Mouse (Mus musculus): ENCODE results near the gene Ank3. TPM values are rescaled to one million over a fixed set of nuclear protein-coding genes. Genes with fewer than 3 reads are reported as not detected.
A peak's percentile ranks its signal among the peaks of the same experiment; 100 is the strongest.
"Not testable (repeated sequence)": the region's sequence is repeated elsewhere in the genome, so short reads cannot be mapped to it uniquely, and the experiment has no call there.

Gene Ank3
- polyA plus RNA-seq (2015; fragmentation: Nextera tagmentation; extraction: Ambion mirVana), result 16.5 and 18.0 TPM in 2 replicates

DNA sequence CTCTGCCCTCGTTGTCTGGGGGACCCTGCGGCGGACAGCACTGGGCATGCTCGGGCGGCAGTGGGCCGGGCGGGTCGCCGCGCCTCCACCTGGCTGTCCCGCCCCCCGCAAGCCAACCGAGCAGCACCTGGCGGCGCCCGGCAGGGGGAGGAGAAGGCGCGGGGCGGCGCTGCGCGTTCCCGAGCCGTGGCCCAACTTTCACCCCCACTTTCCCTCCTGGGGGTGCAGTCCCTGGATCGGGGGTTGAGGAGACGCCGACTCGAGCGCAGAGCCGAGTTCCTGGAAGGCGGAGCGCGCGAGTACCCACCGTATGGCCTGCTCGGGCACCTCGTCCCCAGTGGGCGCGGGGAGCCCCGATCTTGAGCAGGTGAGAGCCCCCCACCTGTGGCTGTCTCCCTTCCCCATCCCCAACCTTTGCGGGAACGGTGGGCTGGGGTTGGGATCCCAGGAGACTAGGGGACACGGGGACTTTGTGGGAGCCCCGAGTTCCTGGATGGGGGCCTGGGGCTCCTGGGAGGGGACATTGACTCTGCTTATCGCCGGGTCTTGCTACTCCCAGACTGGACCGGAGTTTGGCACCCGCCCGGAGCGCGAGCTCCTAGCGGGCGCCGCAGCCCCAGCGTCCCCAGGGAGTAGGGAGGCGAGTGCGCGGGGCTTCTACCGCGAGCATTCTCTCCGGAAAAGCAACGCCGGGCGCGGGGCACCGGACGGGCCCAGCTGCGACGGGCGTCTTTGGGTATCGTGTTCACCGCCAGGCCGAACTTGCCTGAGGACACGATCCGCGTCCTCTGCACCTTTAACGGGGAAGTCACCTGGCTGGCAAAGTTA lies at the start of gene Ank3:
Ank3 (plus strand) TSS at position 11 of the 828 bp plus-strand sequence.
- WGBS, result under 1% methylated on average over 72 of the region's 77 CpGs
- Histone ChIP-seq H3K9ac (peak within 1 kb of the TSS; percentile 65), H3K4me3 (peak within 1 kb of the TSS; percentile 62), H3K4me2 (peak within 1 kb of the TSS; percentile 99), H3K27ac (peak within 1 kb of the TSS; percentile 46; the same call in 1 of the 2 replicates), H3K27me3 (peaks cover 50% of the 10 kb centered on the region), H3K4me1 (peaks cover 18% of the 10 kb centered on the region), H3K36me3 (no peaks in the 10 kb centered on the region), H3K9me3 (no peaks in the 10 kb centered on the region)
- ATAC-seq (ENCODE audit: borderline replicate concordance, extremely low read depth, low FRiP score, low TSS enrichment), result peak; percentile 86

DNA sequence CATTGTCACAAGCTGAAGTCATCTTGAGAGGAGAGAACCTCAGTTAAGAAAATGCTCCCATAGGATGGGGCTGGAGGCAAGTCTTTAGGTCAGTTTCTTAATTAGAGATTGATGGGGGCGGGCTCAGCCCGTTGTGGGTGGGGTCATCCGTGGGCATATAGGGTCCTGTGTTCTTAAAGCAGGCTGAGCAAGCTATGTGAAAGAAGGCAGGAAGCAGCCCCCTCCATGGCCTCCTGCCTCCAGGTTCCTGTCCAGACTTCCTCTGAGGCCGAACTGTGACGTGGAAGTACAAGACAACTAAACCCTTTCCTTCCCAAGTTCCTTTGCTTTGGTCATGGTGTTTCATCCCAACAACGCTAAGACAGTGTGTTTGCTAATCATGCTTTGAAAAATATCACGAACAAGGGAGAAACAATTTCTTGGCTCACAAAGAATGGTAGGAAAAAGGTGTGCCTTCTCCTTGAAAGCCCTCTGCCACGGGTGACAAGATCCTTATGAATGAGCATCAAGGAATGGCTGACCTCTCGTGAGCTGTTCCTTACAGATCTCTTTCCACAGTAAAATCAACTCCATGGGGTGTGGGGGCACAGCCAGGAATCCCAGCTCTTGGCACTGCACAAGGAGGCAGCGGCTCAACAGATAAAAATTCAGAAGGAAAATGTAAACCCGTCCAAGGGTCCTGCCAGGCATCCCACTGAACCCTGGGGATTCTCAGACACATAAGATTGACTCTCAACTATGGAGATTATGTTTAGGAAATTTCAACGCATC lies 47.3 kb upstream of the Ank3 start:
- ATAC-seq (ENCODE audit: borderline replicate concordance, extremely low read depth, low FRiP score, low TSS enrichment), result no peak
- H3K27me3 ChIP-seq, result no peaks in the 10 kb centered on the region
- peaks cover 42% of the 10 kb centered on the region for H3K36me3 ChIP-seq
- H3K9me3 ChIP-seq, result no peaks in the 10 kb centered on the region
- H3K4me2 ChIP-seq, result peak overlapping the region; percentile 67
- H3K4me1 ChIP-seq, result peaks cover 39% of the 10 kb centered on the region
- 2% methylated on average over 11 of the region's 12 CpGs for WGBS
- H3K9ac ChIP-seq, result peak overlapping the region; percentile 81
- peak overlapping the region; percentile 73 for H3K4me3 ChIP-seq
- peak overlapping the region; percentile 86 for H3K27ac ChIP-seq

DNA sequence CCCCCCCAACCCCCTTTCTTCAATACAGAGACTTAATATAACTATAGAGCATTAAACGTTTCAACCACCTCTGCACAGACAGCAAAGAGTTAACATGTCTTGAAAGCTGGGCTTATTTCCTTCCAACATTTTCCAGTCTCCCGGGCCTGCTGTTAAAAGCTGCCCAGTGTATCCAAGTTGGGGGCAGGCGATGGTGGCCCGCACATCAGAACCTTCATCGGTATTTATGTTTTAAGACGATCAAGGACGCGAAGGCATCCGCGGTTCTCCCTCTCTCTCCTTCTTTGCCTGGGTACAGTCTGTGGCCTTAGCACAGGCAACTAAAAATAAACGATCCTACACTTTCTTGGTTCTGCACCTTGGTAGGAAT lies 46.7 kb upstream of the Ank3 start:
- Histone ChIP-seq H3K4me2 (peak overlapping the region; percentile 67), H3K4me1 (peaks cover 39% of the 10 kb centered on the region), H3K9ac (peak overlapping the region; percentile 81), H3K27ac (peak overlapping the region; percentile 86), H3K9me3 (no peaks in the 10 kb centered on the region), H3K4me3 (peak overlapping the region; percentile 73), H3K27me3 (no peaks in the 10 kb centered on the region), H3K36me3 (peaks cover 36% of the 10 kb centered on the region)
- no peak; the same call in 1 of the 2 replicates for ATAC-seq (ENCODE audit: borderline replicate concordance, extremely low read depth, low FRiP score, low TSS enrichment)
- under 1% methylated on average over 11 of the region's 11 CpGs for WGBS

DNA sequence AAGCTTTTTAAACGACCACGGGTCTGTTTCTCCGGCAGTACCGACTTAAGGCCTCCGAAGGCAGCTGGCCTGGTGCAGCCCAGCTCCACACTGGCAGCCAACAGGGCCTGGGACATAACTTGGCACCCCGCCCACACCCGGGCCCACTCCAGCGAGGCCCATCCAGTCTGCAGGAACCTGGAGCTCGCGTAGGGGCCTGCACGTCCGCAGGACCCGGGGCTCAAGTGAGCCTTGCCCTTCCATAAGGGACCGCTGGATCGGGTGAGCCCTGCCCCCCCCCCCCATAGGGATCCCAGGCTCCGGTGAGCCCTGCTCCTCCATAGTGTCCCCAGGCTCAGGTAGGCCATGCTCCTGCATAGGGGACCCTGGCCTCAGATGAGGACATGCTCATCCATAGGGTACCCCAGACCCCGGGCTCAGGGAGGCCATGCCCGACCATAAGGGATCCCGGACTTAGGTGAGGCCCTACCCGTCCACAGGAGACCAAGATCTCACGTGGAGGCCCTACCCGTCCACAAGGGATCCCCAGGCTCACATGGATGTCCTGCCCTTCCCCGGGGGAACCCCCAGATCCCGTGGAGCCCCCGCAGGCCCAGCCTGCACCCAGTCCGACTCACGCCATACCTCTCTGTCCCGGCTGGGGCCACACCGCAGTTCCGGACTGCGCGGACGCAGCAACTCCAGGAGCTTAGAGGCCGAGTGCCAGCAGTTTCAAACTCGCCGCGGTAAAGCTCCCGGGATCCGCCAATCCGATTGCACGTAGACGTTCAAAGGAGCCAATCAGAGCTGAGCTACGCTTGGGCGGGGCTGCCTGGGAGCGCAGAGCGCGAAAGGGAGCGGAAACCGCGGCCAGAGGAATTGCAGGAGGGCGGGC lies 46.1 kb upstream of the Ank3 start, which contains the start of gene Cdk1:
Cdk1 (minus strand) TSS at position 727 of the 874 bp plus-strand sequence.
- WGBS, result 0% methylated on average over 48 of the region's 51 CpGs
- H3K4me3 ChIP-seq, result peak within 1 kb of the TSS; percentile 73
- ATAC-seq (ENCODE audit: borderline replicate concordance, extremely low read depth, low FRiP score, low TSS enrichment), result peak; percentile 94
- H3K9me3 ChIP-seq, result no peaks in the 10 kb centered on the region
- H3K27me3 ChIP-seq, result no peaks in the 10 kb centered on the region
- H3K4me2 ChIP-seq, result peak within 1 kb of the TSS; percentile 67
- H3K9ac ChIP-seq, result peak within 1 kb of the TSS; percentile 81
- peaks cover 30% of the 10 kb centered on the region for H3K36me3 ChIP-seq
- H3K27ac ChIP-seq, result peak within 1 kb of the TSS; percentile 86
- peaks cover 36% of the 10 kb centered on the region for H3K4me1 ChIP-seq

DNA sequence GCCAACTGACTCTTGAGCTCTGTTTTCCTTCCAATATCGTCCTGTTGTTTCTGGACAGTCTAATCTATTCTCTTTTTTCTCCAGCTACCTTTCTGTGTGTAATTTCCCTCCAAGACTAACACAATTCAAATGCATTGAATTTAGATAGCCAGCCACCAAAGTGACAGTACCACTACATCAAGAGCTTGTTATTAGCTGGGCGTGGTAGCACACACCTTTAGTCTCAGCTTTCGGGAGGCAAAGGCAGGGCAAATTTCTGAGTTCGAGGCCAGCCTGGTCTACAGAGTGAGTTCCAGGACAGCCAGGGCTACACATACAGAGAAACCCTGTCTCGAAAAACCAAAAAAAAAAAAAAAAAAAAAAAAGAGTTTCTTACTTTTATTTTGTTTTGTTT lies 45.5 kb upstream of the Ank3 start:
- Histone ChIP-seq H3K4me1 (peaks cover 29% of the 10 kb centered on the region), H3K27ac (peak overlapping the region; percentile 51), H3K4me2 (peak overlapping the region; percentile 44), H3K36me3 (peaks cover 24% of the 10 kb centered on the region), H3K4me3 (peak overlapping the region; percentile 73)
- H3K27me3 ChIP-seq, H3K9ac ChIP-seq, H3K9me3 ChIP-seq: not testable (repeated sequence)
- 30% methylated on average over 5 of the region's 5 CpGs for WGBS
- ATAC-seq (ENCODE audit: borderline replicate concordance, extremely low read depth, low FRiP score, low TSS enrichment), result peak; percentile 10; the same call in 1 of the 2 replicates

DNA sequence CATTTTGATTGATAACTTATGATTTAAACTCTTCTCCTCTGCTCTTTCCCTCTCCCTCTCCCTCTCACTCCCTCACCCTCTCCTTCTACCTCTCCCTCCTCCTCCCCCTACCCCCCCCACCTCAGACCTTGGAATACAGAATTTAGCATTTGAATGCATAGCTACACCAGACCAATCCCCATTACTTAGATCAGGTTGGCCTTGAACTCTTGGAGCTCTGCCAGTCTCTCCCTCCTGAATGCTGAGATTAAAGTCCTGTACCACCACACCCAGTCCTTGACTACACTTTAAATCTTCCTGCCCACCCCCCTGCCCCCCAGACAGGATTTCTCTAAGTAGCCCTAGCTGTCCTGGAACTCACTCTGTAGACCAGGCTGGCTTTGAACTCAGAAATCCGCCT lies 38.9 kb upstream of the Ank3 start:
- 88% methylated on average over 1 of the region's 1 CpGs for WGBS
- Histone ChIP-seq H3K27ac (no peak overlapping the region), H3K4me1 (no peaks in the 10 kb centered on the region), H3K4me3 (no peak overlapping the region), H3K36me3 (no peaks in the 10 kb centered on the region), H3K4me2 (no peak overlapping the region), H3K9ac (no peak overlapping the region), H3K27me3 (no peaks in the 10 kb centered on the region), H3K9me3 (no peaks in the 10 kb centered on the region)
- no peak for ATAC-seq (ENCODE audit: borderline replicate concordance, extremely low read depth, low FRiP score, low TSS enrichment)

DNA sequence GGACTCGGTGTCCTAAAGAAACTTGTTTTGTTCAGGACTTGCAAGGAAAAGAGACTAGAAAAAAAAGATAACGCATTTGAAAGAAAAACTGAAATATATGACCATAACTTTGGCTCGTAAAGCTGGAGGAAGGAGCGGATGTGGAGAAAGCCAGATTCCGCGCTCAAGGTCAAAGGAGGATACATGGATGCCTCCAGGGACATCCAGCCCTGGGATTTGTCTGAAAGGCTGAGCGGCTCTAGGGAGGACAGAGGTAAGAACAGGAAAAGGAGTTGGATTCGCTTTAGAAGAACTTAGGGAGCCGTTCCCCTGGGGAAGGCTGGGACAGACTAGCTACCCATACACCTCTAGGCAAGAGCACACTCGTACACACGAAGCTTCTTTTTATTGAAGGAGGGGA lies 32.4 kb upstream of the Ank3 start:
- ATAC-seq (ENCODE audit: borderline replicate concordance, extremely low read depth, low FRiP score, low TSS enrichment), result no peak
- no peak overlapping the region for H3K9ac ChIP-seq
- H3K4me2 ChIP-seq, result no peak overlapping the region
- no peak overlapping the region for H3K4me3 ChIP-seq
- H3K4me1 ChIP-seq, result no peaks in the 10 kb centered on the region
- WGBS, result 83% methylated on average over 11 of the region's 11 CpGs
- no peaks in the 10 kb centered on the region for H3K27me3 ChIP-seq
- H3K36me3 ChIP-seq, result no peaks in the 10 kb centered on the region
- no peaks in the 10 kb centered on the region for H3K9me3 ChIP-seq
- H3K27ac ChIP-seq, result no peak overlapping the region

DNA sequence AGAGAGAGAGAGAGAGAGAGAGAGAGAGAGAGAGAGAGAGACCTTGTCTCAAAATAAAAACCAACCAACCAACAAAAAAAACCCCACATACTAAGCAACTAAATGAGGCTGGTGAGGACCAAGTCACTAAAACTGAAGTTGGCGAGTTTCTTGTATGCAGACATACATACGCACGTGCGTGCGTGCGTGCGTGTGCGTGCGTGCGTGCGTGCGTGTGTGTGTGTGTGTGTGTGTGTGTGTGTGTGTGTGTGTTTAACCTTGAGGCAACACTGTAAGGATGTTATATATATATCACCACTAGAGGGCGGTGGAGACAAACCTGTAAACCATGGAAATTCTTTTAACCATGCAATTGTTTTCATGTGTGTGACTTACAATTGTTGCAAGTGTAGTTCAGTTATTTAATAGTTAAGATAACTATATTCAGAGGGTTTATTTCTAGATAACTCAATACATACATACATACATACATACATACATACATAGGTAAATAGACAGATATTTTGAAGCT lies 31.6 kb upstream of the Ank3 start:
- Histone ChIP-seq H3K27me3 (no peaks in the 10 kb centered on the region), H3K9ac (no peak overlapping the region), H3K4me3 (no peak overlapping the region), H3K27ac (no peak overlapping the region), H3K4me1 (no peaks in the 10 kb centered on the region), H3K4me2 (no peak overlapping the region), H3K9me3 (no peaks in the 10 kb centered on the region), H3K36me3 (no peaks in the 10 kb centered on the region)
- no peak for ATAC-seq (ENCODE audit: borderline replicate concordance, extremely low read depth, low FRiP score, low TSS enrichment)
- WGBS, result 85% methylated on average over 13 of the region's 13 CpGs

DNA sequence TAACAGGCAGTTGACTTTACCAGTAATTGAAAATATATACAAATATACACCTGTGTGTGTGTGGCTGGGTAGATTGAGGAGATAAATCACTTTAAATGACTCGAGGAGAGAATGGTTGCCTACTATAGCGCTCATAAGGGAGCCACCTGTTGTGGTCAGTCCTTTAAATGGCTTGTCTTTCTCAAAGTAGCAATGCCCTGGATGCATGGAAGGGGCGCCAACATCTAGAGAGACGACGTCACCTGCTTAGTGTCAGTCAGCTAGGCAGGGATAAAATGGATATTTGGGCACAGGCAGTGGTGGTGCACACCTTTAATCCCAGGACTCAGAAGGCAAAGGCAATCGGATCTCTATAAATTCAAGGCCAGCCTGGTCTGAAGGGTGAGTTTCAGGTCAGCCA lies 29.3 kb upstream of the Ank3 start:
- no peak overlapping the region for H3K9ac ChIP-seq
- H3K4me3 ChIP-seq, result no peak overlapping the region
- 78% methylated on average over 6 of the region's 6 CpGs for WGBS
- no peaks in the 10 kb centered on the region for H3K4me1 ChIP-seq
- no peaks in the 10 kb centered on the region for H3K36me3 ChIP-seq
- no peaks in the 10 kb centered on the region for H3K9me3 ChIP-seq
- H3K4me2 ChIP-seq, result no peak overlapping the region
- ATAC-seq (ENCODE audit: borderline replicate concordance, extremely low read depth, low FRiP score, low TSS enrichment), result no peak
- no peak overlapping the region for H3K27ac ChIP-seq
- H3K27me3 ChIP-seq, result no peaks in the 10 kb centered on the region

DNA sequence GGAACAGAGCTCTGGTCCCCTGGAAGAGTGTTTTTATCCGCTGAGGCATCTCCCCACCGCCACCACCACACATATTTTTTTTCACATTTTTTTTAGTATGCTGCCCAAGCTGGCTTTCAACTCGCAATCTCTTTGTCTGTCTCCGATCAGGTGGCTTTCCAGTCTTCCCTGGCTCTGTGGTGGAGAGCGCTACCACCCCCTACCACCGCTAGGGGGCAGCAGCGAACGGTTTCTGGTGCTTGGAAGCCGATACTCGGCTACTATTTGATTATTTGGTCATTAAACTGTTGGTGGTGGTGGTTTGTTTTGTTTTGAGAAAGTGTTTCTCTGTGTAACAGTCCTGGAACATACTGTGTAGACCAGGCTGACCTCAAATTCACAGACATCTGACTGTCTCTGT lies 27.1 kb upstream of the Ank3 start:
- H3K36me3 ChIP-seq, result no peaks in the 10 kb centered on the region
- ATAC-seq (ENCODE audit: borderline replicate concordance, extremely low read depth, low FRiP score, low TSS enrichment), result no peak
- no peaks in the 10 kb centered on the region for H3K9me3 ChIP-seq
- H3K27ac ChIP-seq, result no peak overlapping the region
- no peak overlapping the region for H3K4me3 ChIP-seq
- no peaks in the 10 kb centered on the region for H3K27me3 ChIP-seq
- no peak overlapping the region for H3K4me2 ChIP-seq
- H3K4me1 ChIP-seq, result no peaks in the 10 kb centered on the region
- H3K9ac ChIP-seq, result no peak overlapping the region
- WGBS, result 13% methylated on average over 10 of the region's 10 CpGs

DNA sequence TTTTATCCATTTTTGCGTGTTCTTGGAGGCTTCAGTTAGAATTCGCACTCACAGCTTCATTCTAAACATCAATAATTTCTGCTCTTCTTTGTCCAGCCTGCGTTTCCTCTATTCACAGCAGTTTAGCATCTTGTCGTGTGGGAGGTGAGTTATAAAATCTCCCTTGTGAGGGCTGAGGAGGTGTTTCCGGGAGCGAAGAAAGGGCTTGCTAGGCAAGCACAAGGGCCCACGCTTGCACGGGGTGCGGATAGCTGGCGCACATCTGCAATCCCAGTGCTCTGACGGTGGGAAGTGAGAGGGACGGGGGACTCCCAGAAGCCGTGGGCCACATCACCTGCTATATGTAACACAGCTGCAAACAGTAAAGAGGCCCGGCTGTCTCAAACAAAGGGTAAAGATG lies 26.5 kb upstream of the Ank3 start:
- no peaks in the 10 kb centered on the region for H3K27me3 ChIP-seq
- H3K9ac ChIP-seq, result no peak overlapping the region
- H3K36me3 ChIP-seq, result no peaks in the 10 kb centered on the region
- H3K4me1 ChIP-seq, result no peaks in the 10 kb centered on the region
- H3K4me2 ChIP-seq, result no peak overlapping the region
- WGBS, result 80% methylated on average over 14 of the region's 14 CpGs
- no peak overlapping the region for H3K27ac ChIP-seq
- no peaks in the 10 kb centered on the region for H3K9me3 ChIP-seq
- no peak overlapping the region for H3K4me3 ChIP-seq
- no peak for ATAC-seq (ENCODE audit: borderline replicate concordance, extremely low read depth, low FRiP score, low TSS enrichment)
